Mouse (Mus musculus) hindbrain, embryonic 16.5 days (tissue): ENCODE results near the gene Tmem116. TPM values are rescaled to one million over a fixed set of nuclear protein-coding genes. Genes with fewer than 3 reads are reported as not detected.

Experiments used
- ATAC-seq: fragments of 200-750 bp; cut with Nextera tagmentation; 2 replicates; pipeline ENCODE4 v1.8.0; 2017; ENCODE audit warnings: moderate TSS enrichment, moderate library complexity
- H3K27ac ChIP-seq: fragments of 300-500 bp; sonication (generic); 2 replicates; pipeline ENCODE4 v1.5.1; 2014; ENCODE audit warnings: low read depth, mild to moderate bottlenecking, control low read depth, low read length, moderate library complexity
- H3K27me3 ChIP-seq: fragments of 300-500 bp; sonication (generic); replicated peaks from 2 replicates; pipeline ENCODE4 v1.6.1; 2014; ENCODE audit warnings: low read length; ENCODE audit not compliant: control insufficient read depth, insufficient read depth
- H3K36me3 ChIP-seq: fragments of 300-500 bp; sonication (generic); 2 replicates; pipeline ENCODE4 v1.6.1; 2014; ENCODE audit warnings: mild to moderate bottlenecking, low read length, moderate library complexity, mixed read lengths; ENCODE audit not compliant: control insufficient read depth, insufficient read depth
- H3K4me1 ChIP-seq: fragments of 300-500 bp; sonication (generic); 2 replicates; pipeline ENCODE4 v1.6.1; 2014; ENCODE audit warnings: low read depth, low read length; ENCODE audit not compliant: control insufficient read depth, insufficient read depth
- H3K4me2 ChIP-seq: fragments of 300-500 bp; sonication (generic); 2 replicates; pipeline ENCODE4 v1.6.1; 2014; ENCODE audit warnings: mild to moderate bottlenecking, low read length, control low read depth, moderate library complexity
- H3K4me3 ChIP-seq: fragments of 300-500 bp; sonication (generic); 2 replicates; pipeline ENCODE4 v1.5.1; 2014; ENCODE audit warnings: mild to moderate bottlenecking, low read length, control low read depth, moderate library complexity
- H3K9ac ChIP-seq: fragments of 300-500 bp; sonication (generic); 2 replicates; pipeline ENCODE4 v1.6.1; 2014; ENCODE audit warnings: low read depth, mild to moderate bottlenecking, control low read depth, low read length, moderate library complexity
- H3K9me3 ChIP-seq: fragments of 300-500 bp; sonication (generic); 2 replicates; pipeline ENCODE4 v1.6.1; 2014; ENCODE audit warnings: mild to moderate bottlenecking, low read length, moderate library complexity; ENCODE audit not compliant: control insufficient read depth
- WGBS: fragments of 180-500 bp; shearing (Covaris S2); extraction: QIAGEN DNeasy Blood & Tissue Kit; methylation state at CpG from one replicate; pipeline ENCODE4 v1.1.7; 2014; 5-methylcytosine and 5-hydroxymethylcytosine counted together
- polyA plus RNA-seq: library from polyadenylated mRNA; unstranded; fragments of >200 nt; fragmentation: Nextera tagmentation; extraction: Ambion mirVana; gene quantifications from 2 replicates; pipeline ENCODE4 v1.2.1, GENCODE M21; 2015

Gene Tmem116
- 1.9 and 2.3 TPM in 2 replicates for polyA plus RNA-seq

DNA sequence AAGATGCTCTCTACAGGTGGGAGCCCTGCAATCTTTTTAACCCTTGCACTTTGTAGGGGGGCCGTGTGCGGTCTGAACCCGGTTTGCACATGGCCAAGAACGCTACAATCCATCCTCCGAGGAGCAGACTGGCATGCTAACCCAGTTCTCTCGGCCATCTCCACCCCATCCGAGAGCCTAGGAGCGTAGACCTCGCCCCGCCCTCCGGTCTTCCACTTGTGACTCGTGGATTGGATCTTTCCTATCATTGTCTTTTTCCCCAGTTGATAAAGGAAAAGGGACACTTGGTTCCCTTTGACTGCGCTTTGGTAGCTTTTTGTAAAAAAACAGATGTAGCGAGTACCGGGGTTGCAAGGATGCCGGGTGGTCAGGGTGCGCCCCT lies at the start of gene Tmem116:
Gene Tmem116 (plus strand): TSS at position 250 of the 382 bp plus-strand sequence.
- peak within 1 kb of the TSS; percentile 85 for H3K4me2 ChIP-seq
- peaks cover 19% of the 10 kb centered on the region for H3K4me1 ChIP-seq
- no peaks in the 10 kb centered on the region for H3K9me3 ChIP-seq
- peaks cover 15% of the 10 kb centered on the region for H3K36me3 ChIP-seq
- ATAC-seq, result peak; percentile 24; the same call in 1 of the 2 replicates
- H3K9ac ChIP-seq, result peak within 1 kb of the TSS; percentile 98
- peak within 1 kb of the TSS; percentile 94 for H3K27ac ChIP-seq
- no peaks in the 10 kb centered on the region for H3K27me3 ChIP-seq
- peak within 1 kb of the TSS; percentile 65 for H3K4me3 ChIP-seq
- under 1% methylated on average over 17 of the region's 17 CpGs for WGBS

DNA sequence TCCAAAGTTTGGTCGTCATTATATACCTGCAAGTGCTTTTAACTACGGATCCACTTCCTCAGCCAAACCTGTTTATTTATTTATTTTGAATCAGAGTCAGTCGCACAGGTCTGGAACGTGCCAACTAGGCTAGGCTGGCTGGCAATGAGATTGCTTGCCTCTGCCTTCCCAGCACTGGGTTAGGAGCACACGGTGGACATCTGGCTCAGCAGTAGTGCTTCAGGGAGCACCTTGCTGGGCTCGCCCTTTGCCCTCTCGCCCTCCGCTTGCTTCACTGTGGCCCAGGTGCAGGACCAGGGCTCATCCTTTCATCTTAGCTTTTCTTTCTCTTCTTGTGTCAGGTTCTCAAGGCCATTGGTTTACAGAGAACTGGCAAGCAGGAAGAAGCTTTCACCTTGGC lies 43.8 kb upstream of the Tmem116 start:
- ATAC-seq, result no peak

DNA sequence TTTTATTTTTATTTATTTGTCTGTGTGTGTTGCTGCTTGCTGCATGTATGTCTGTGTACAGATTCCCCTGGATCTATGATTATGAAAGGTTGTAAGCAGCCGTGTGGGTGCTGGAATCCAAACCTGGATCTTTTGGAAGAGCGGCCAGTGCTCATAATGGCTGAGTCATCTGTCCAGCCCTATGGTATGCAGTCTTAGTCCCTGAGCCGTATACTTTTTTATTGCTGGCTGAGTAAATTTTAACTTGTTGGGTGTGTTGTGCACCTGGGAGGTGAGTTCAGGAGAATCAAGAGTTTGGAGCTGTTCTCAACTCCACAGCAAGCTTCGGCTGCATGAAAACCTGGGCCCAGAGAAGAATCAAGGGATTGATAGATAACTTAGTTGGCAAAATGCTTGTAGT lies 40.7 kb upstream of the Tmem116 start:
- Histone ChIP-seq H3K4me1 (no peaks in the 10 kb centered on the region), H3K9ac (no peak overlapping the region), H3K9me3 (no peaks in the 10 kb centered on the region), H3K27me3 (no peaks in the 10 kb centered on the region), H3K36me3 (peaks cover 13% of the 10 kb centered on the region), H3K27ac (no peak overlapping the region), H3K4me3 (no peak overlapping the region), H3K4me2 (no peak overlapping the region)
- WGBS, result 97% methylated on average over 4 of the region's 4 CpGs
- ATAC-seq, result no peak

More for the DNA sequence above, 43.8 kb upstream of the Tmem116 start:
- peaks cover 3% of the 10 kb centered on the region; the same call in 1 of the 2 replicates for H3K36me3 ChIP-seq
- H3K4me3 ChIP-seq, result no peak overlapping the region
- no peaks in the 10 kb centered on the region for H3K4me1 ChIP-seq
- H3K27ac ChIP-seq, result no peak overlapping the region
- no peak overlapping the region for H3K9ac ChIP-seq
- 91% methylated on average over 8 of the region's 8 CpGs for WGBS
- no peak overlapping the region for H3K4me2 ChIP-seq
- H3K27me3 ChIP-seq, result no peaks in the 10 kb centered on the region
- no peaks in the 10 kb centered on the region for H3K9me3 ChIP-seq

GRCm38 (mm10) chr5:121420721-121421120 lies 31.0 kb upstream of the Tmem116 start:
- Histone ChIP-seq H3K9me3 (no peaks in the 10 kb centered on the region), H3K27ac (no peak overlapping the region), H3K9ac (no peak overlapping the region), H3K27me3 (no peaks in the 10 kb centered on the region), H3K4me1 (no peaks in the 10 kb centered on the region), H3K36me3 (peaks cover 57% of the 10 kb centered on the region), H3K4me2 (no peak overlapping the region), H3K4me3 (no peak overlapping the region)
- 92% methylated on average over 9 of the region's 9 CpGs for WGBS
- no peak for ATAC-seq

DNA sequence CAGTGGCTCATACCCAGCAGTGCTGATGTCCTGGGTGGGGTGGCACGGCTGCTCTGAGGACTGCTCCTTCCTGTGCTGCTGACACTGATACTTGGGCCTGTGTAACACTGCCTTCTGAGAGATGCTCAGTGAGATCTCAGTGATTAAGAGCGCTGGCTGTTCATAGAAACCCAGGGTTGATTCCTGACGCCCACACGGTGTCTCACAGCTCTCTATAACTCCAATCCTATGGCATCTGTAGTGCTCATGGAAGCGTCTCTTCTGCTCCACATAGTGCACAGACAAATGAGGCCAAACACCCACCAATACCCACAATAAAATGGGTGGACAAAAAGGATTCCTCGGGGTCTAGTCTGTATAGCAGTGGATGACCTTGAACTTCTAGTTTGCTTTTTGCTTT lies 28.9 kb upstream of the Tmem116 start:
- 94% methylated on average over 6 of the region's 6 CpGs for WGBS
- no peak overlapping the region for H3K27ac ChIP-seq
- no peaks in the 10 kb centered on the region for H3K27me3 ChIP-seq
- no peak overlapping the region for H3K4me3 ChIP-seq
- no peak for ATAC-seq
- H3K36me3 ChIP-seq, result peaks cover 58% of the 10 kb centered on the region
- no peak overlapping the region for H3K4me2 ChIP-seq
- H3K9me3 ChIP-seq, result no peaks in the 10 kb centered on the region
- H3K4me1 ChIP-seq, result no peaks in the 10 kb centered on the region
- no peak overlapping the region for H3K9ac ChIP-seq

DNA sequence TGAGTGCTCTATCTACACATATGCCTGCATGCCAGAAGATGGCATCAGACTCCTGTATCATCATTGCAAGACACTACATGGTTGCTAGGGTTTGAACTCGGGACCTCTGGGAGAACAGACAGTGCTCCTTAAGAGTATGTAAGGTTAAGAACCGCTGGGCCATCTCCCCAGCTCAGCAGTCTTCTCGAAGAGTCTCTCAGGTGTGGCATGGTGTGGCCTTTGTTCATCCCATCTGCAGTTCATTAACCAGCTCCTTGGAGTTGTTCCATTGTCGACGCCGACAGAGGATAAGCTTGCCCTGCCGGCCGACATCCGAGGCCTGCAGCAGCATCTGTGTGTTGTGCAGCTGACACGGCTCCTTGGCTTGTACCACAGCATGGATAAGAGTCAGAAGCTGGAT lies 28.4 kb upstream of the Tmem116 start:
- peaks cover 61% of the 10 kb centered on the region for H3K36me3 ChIP-seq
- H3K4me3 ChIP-seq, result no peak overlapping the region
- H3K9ac ChIP-seq, result no peak overlapping the region
- no peak overlapping the region for H3K27ac ChIP-seq
- H3K4me2 ChIP-seq, result no peak overlapping the region
- no peaks in the 10 kb centered on the region for H3K9me3 ChIP-seq
- no peak for ATAC-seq
- 91% methylated on average over 10 of the region's 10 CpGs for WGBS
- H3K27me3 ChIP-seq, result no peaks in the 10 kb centered on the region
- H3K4me1 ChIP-seq, result no peaks in the 10 kb centered on the region

GRCm38 (mm10) chr5:121428954-121429353 lies 22.7 kb upstream of the Tmem116 start:
- Histone ChIP-seq H3K36me3 (peaks cover 64% of the 10 kb centered on the region), H3K9me3 (no peaks in the 10 kb centered on the region), H3K4me3 (no peak overlapping the region), H3K27me3 (no peaks in the 10 kb centered on the region), H3K4me1 (no peaks in the 10 kb centered on the region), H3K9ac (no peak overlapping the region), H3K4me2 (no peak overlapping the region), H3K27ac (no peak overlapping the region)
- WGBS, result 84% methylated on average over 3 of the region's 3 CpGs
- ATAC-seq, result no peak

- WGBS, result 90% methylated on average over 5 of the region's 5 CpGs
- Histone ChIP-seq H3K4me1 (no peaks in the 10 kb centered on the region), H3K27ac (no peak overlapping the region), H3K9me3 (no peaks in the 10 kb centered on the region), H3K4me2 (no peak overlapping the region), H3K27me3 (no peaks in the 10 kb centered on the region), H3K36me3 (peaks cover 62% of the 10 kb centered on the region), H3K9ac (no peak overlapping the region), H3K4me3 (no peak overlapping the region)
- no peak for ATAC-seq
Observed at GRCm38 (mm10) chr5:121438131-121438530, 13.6 kb upstream of the Tmem116 start.

- Histone ChIP-seq H3K27ac (no peak overlapping the region), H3K4me1 (no peaks in the 10 kb centered on the region), H3K27me3 (no peaks in the 10 kb centered on the region), H3K36me3 (peaks cover 56% of the 10 kb centered on the region), H3K4me3 (no peak overlapping the region), H3K9ac (no peak overlapping the region), H3K9me3 (no peaks in the 10 kb centered on the region), H3K4me2 (no peak overlapping the region)
- 95% methylated on average over 11 of the region's 11 CpGs for whole genome bisulfite sequencing
- no peak for ATAC-seq
Observed at GRCm38 (mm10) chr5:121438756-121439155, 12.9 kb upstream of the Tmem116 start.

DNA sequence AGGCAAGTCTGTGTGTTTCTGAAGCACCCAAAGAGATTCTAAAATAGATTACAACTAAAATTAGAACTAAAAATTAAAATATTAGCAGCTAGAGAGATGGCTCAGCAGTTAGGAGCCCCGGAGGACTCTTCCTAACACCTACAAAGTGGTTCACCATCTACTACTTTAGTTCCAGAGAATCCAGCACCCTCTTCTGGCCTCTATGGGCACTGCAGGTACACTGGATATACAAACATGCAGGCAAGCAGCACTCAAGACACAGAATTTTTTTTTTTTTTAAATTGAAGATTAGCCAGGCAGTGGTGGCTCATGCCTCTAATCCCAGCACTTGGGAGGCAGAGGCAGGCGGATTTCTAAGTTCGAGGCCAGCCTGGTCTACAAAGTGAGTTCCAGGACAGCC lies 8.1 kb upstream of the Tmem116 start:
- no peaks in the 10 kb centered on the region for H3K4me1 ChIP-seq
- peaks cover 53% of the 10 kb centered on the region for H3K36me3 ChIP-seq
- no peak overlapping the region for H3K9ac ChIP-seq
- no peaks in the 10 kb centered on the region for H3K9me3 ChIP-seq
- H3K4me2 ChIP-seq, result no peak overlapping the region
- ATAC-seq, result no peak
- no peak overlapping the region for H3K27ac ChIP-seq
- 91% methylated on average over 3 of the region's 3 CpGs for WGBS
- H3K27me3 ChIP-seq, result no peaks in the 10 kb centered on the region
- no peak overlapping the region for H3K4me3 ChIP-seq
